Mouse (Mus musculus) MEL (cell line): ENCODE data around the gene Ankrd66.

ENCODE experiments used
- CHD1 ChIP-seq: IDR thresholded peaks from 2 replicates; pipeline ENCODE4 v1.6.1; 2012; ENCODE audit warnings: low read depth, mild to moderate bottlenecking, inconsistent platforms, low read length, improper control_type of control experiment
- CTCF ChIP-seq, 3 experiments: IDR thresholded peaks in 2 of 3; conservative IDR thresholded peaks in 1 of 3; 2 replicates each; pipeline ENCODE4 v1.5.1; 2011 to 2012; ENCODE audit warnings: low read length in 3 of 3, low read depth in 2 of 3, mild to moderate bottlenecking in 2 of 3, improper control_type of control experiment in 1 of 3, inconsistent platforms in 1 of 3, mixed read lengths in 1 of 3, moderate library complexity in 1 of 3; ENCODE audit not compliant: control insufficient read depth in 1 of 3, insufficient read depth in 1 of 3, poor library complexity in 1 of 3, severe bottlenecking in 1 of 3
- GATA1 ChIP-seq: IDR thresholded peaks from 2 replicates; pipeline ENCODE4 v1.6.1; 2011; ENCODE audit warnings: low read depth, low read length, improper control_type of control experiment
- MAX ChIP-seq: IDR thresholded peaks from 2 replicates; pipeline ENCODE4 v1.6.1; 2011; ENCODE audit warnings: low read length, improper control_type of control experiment
- MEF2A ChIP-seq: IDR thresholded peaks from 2 replicates; pipeline ENCODE4 v1.6.1; 2014; ENCODE audit warnings: low read depth, mild to moderate bottlenecking, inconsistent platforms, low read length, improper control_type of control experiment; ENCODE audit not compliant: poor library complexity, insufficient replicate concordance, severe bottlenecking; ENCODE audit errors: extremely low read depth
- MXI1 ChIP-seq: IDR thresholded peaks from 2 replicates; pipeline ENCODE4 v1.6.1; 2011; ENCODE audit warnings: mild to moderate bottlenecking, low read depth, low read length, improper control_type of control experiment
- NRF1 ChIP-seq: IDR thresholded peaks from 2 replicates; pipeline ENCODE4 v1.6.1; 2014; ENCODE audit warnings: low read depth, mild to moderate bottlenecking, inconsistent platforms, low read length, improper control_type of control experiment, moderate library complexity; ENCODE audit not compliant: poor library complexity, insufficient read depth, severe bottlenecking
- POLR2A ChIP-seq, 2 experiments: IDR thresholded peaks; 2 replicates each; pipeline ENCODE4 v1.6.1; 2011 to 2012; ENCODE audit warnings: low read length in 2 of 2, mild to moderate bottlenecking in 2 of 2, control low read depth in 1 of 2, improper control_type of control experiment in 1 of 2, low read depth in 1 of 2, moderate library complexity in 1 of 2; ENCODE audit not compliant: control insufficient read depth in 1 of 2, insufficient read depth in 1 of 2, poor library complexity in 1 of 2
- RAD21 ChIP-seq: IDR thresholded peaks from 2 replicates; pipeline ENCODE4 v1.6.1; 2011; ENCODE audit warnings: mild to moderate bottlenecking, low read depth, low read length, improper control_type of control experiment
- RCOR1 ChIP-seq: IDR thresholded peaks from 2 replicates; pipeline ENCODE4 v1.6.1; 2012; ENCODE audit warnings: low read depth, mild to moderate bottlenecking, inconsistent platforms, low read length, improper control_type of control experiment
- SIN3A ChIP-seq: IDR thresholded peaks from 2 replicates; pipeline ENCODE4 v1.6.1; 2012; ENCODE audit warnings: low read length, improper control_type of control experiment, inconsistent platforms
- TAL1 ChIP-seq: IDR thresholded peaks from 2 replicates; pipeline ENCODE4 v1.6.1; 2012; ENCODE audit warnings: mild to moderate bottlenecking, inconsistent platforms, low read length, moderate library complexity, mixed read lengths
- UBTF ChIP-seq: IDR thresholded peaks from 2 replicates; pipeline ENCODE4 v1.6.1; 2012; ENCODE audit warnings: low read depth, mild to moderate bottlenecking, inconsistent platforms, low read length, improper control_type of control experiment, moderate library complexity, borderline replicate concordance; ENCODE audit not compliant: insufficient read depth
- ZNF384 ChIP-seq: IDR thresholded peaks from 2 replicates; pipeline ENCODE4 v1.6.1; 2012; ENCODE audit warnings: low read depth, mild to moderate bottlenecking, inconsistent platforms, low read length, improper control_type of control experiment

DNA sequence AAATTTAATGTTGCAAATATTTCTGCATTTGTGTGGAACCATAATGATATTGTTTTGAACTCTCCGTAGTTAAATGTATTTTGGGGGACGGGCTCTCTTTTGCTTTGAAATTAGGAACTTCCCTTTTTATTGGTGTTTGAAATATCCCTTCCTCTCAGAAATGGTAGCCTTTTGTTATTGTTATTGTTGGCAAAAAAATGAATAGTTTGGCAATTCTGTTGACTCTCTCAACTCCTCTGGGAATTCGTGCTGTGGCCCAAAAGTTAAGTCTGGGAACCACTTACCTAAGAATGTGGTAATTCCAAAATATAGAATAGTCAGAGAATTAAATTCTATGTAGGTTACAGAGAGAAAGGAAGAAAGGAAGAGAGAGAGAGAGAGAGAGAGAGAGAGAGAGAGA is 23.3 kb downstream of the Ankrd66 start:
- TF ChIP-seq TAL1 (no peak), RAD21 (no peak), CTCF (IDR thresholded peaks at IDR 0.05 in 2 of 3, conservative IDR thresholded peaks at IDR 0.05 in 1 of 3; ENCODE audit: control insufficient read depth in 1 of 3, insufficient read depth in 1 of 3, low read depth in 2 of 3, low read length in 3 of 3, poor library complexity in 1 of 3, severe bottlenecking in 1 of 3) (no peak), GATA1 (no peak), RCOR1 (no peak), SIN3A (no peak), UBTF (no peak), ZNF384 (no peak), MEF2A (no peak), NRF1 (no peak), MAX (no peak), MXI1 (no peak), CHD1 (no peak), POLR2A (IDR thresholded peaks at IDR 0.05; ENCODE audit: control insufficient read depth in 1 of 2, insufficient read depth in 1 of 2, low read depth in 1 of 2, low read length in 2 of 2, poor library complexity in 1 of 2) (no peak)
